Mouse (Mus musculus) heart, adult 2 months (tissue): ENCODE measurements around the gene Dido1.

Source experiments
- EP300 ChIP-seq: fragments of 200-500 bp; IDR thresholded peaks from 2 replicates; pipeline ENCODE4 v1.6.1; 2011; ENCODE audit warnings: low read depth, low read length, control low read depth; ENCODE audit not compliant: insufficient read depth
- POLR2A ChIP-seq: fragments of 200-500 bp; IDR thresholded peaks from 2 replicates; pipeline ENCODE4 v1.6.1; 2011; ENCODE audit warnings: mild to moderate bottlenecking, low read depth, low read length, control low read depth; ENCODE audit not compliant: insufficient read depth

DNA sequence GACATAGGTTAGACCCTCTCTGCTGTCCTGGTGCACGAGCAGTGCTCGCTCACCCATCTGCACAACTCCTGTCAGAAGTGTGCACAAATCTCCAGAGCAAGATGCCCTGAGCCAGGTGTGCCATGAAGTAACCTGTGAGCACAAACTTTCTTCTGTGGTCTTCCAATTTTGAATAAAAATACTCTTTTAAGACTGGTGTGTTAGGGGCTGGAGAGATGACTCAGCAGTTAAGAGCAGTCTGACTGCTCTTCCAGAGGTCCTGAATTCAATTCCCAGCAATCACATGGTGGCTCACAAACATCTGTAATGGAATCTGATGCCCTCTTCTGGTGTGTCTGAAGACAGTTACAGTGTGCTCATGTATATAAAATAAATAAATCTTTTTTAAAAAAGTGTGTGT is 33.5 kb upstream of the Dido1 start:
- TF ChIP-seq EP300, result no peak
- TF ChIP-seq POLR2A, result no peak
